Mouse (Mus musculus): ENCODE results near the gene Vmn2r94.

The Vmn2r94 gene

DNA sequence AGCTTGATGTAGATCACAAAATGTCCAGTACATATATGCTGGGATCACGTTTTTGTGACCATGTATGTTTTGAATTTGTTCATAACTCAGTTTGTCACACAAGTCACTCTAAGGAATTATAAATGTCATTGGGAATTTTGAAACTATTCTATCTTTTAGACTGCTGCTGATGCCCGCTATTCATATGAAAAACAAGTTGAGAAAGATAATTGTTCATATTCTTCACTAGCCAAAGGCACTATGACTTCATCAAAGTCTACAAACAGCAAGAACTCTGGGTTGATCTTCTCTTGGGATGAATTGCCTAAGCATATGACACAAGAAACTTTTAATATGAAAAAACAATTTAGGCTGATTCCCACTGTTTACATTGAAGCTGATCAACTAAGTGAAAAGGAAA, at the start of gene Vmn2r94:
Gene Vmn2r94, minus strand, starts transcription at position 101 of the 400 bp plus-strand sequence.
- DNase-seq (ENCODE audit: low spot score): no peak

DNA sequence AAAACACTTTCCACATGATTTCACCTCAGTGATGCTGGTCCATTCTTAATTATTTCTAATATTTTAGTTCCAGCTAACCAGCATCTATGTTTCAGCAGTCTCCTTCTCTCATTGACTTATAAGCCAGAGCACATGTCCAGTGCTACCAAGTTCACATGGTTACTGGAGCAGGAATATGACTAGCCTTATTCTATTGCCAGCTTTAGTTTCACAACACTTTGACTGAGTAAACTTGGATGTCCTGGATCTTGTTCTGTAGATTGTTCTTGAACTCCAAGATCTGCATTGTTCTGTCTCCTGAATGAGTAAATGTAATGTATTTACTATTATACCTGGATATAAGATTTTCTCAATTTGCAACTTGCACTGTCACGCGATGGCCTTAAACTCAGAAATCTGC, 45.5 kb upstream of the Vmn2r94 start:
- DNase-seq (ENCODE audit: low spot score): no peak

DNA sequence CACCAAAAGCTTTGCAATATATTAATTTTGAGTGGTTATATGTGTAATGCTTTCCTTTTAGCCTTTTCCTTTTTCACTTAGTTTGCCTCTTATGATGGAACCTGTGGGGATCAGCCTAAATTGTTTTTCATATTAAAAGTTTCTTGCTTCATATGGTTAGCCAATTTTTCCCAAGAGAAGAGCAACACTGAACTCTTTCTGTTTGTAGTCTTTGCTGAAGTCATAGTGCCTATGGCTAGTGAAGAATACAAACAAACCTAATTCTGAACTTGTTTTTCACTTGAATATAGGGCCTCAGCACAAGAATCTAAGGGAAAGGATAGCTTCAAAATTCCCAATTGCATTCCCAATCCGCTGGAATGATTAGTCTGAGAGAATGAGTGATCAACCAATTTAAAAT, 20.2 kb upstream of the Vmn2r94 start, which contains the start of gene Vmn2r93:
Gene Vmn2r93, plus strand, starts transcription at position 301 of the 400 bp plus-strand sequence.
- DNase-seq (ENCODE audit: low spot score): no peak

DNA sequence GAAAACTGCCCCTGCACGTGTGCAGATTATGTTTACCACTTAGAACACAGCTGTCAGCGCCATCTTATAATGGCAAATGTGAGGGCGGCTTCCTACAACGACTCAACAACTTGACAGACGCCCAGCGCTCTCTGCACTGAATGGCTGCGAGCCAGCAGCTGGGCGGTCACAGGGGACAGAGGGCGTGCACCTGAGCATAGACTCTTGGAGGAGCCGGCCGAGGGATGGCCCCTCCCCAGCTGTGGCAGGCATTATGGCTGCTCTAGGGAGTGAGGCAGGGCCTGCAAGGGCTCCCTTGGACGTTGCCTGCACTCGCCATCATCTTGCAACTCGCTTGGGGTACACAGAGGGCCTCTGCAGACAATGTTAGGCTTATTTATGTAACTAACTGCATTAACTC, 40.6 kb downstream of the Vmn2r94 start:
- no peak for DNase-seq (ENCODE audit: low spot score)

DNA sequence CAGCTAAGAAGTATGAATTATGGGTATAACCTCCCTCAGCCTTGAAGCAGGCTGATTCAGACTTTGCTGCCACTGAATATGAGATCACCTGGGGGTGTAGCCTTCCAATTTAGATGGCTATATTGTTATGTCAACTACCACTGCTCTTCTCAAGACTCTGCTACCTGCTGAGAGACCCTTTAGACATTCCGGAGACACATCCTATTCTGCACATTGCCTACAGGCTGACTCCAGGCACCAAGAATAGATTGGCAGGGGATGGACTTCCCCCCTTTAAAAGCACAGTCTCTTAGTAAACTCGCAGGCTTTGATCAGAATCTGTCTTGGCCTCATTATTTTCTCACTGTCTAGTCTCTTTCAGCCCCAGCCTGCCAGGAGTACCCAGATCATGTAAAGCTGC, 45.6 kb downstream of the Vmn2r94 start:
- DNase-seq (ENCODE audit: low spot score): no peak

DNA sequence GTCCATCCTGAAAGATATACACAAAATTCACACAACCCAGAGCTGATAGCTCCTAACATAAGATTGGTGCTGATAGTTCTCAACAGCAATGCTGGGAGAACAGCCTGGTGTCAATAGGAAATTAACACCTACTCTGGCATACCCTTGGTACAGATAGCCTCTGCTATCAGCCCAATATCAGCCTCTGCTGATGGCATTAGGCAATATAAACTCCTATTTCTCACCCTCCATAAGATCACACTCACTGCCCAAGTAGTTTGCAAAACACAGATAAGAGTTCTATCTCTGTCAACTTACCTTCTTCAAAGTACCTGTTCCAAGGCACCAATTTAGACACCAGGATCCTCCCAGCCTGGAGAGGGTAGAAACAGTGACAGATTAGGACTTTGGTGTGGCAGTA, 56.3 kb downstream of the Vmn2r94 start:
- DNase-seq (ENCODE audit: low spot score): no peak

Data from ovary, postnatal 14 days (tissue).